Mouse (Mus musculus): ENCODE data around the gene Nabp1.

DNA sequence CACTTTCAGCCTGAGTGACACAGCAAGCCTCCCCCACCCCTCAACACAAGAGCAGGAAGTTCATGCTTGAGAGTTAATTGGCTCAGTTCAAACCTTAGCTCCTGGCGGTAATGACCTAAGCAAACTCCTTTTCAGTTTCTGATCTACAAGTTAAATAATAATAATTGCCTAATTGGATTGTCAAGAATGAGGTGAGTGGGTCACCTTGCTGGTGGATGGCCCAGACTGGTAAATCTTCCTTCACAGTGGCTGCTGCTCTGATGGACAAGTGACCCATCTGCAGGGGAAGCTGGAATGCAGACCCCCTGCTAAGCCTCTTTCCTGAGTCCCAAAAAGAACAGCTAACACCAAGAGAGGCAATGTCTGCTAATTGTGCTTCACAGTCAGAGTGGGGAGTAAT is 48.5 kb downstream of the Nabp1 start:
- no peak for TF ChIP-seq POLR2A (IDR thresholded peaks at IDR 0.05; ENCODE audit: borderline replicate concordance, low read depth, low read length)
- TF ChIP-seq CTCF (IDR thresholded peaks at IDR 0.05; ENCODE audit: low read depth, low read length): no peak

Data from bone marrow macrophage, adult 2 months (primary cell).